Mouse (Mus musculus): ENCODE measurements around the gene Dnm2. TPM values are rescaled to one million over a fixed set of nuclear protein-coding genes. Genes with fewer than 3 reads are reported as not detected.
"Not testable (repeated sequence)": the region's sequence is repeated elsewhere in the genome, so short reads cannot be mapped to it uniquely, and the experiment has no call there.

Dnm2 gene
- polyA plus RNA-seq, 1 experiment from 2014 or later = 75.3 TPM

- Histone ChIP-seq H3K4me2 (replicated peaks) (no peak overlapping the region), H3K9me3 (no peaks in the 10 kb centered on the region), H3K9ac (no peak overlapping the region), H3K27me3 (no peaks in the 10 kb centered on the region), H3K4me3 (no peak overlapping the region), H3K27ac (no peak overlapping the region), H3K36me3 (peaks cover 17% of the 10 kb centered on the region; the same call in 1 of the 2 replicates), H3K4me1 (no peaks in the 10 kb centered on the region)
- no peak for ATAC-seq (ENCODE audit: insufficient number of reproducible peaks, insufficient read depth, low FRiP score, low TSS enrichment)
- 88% methylated on average over 3 of the region's 3 CpGs for WGBS
These were observed 35.8 kb downstream of the Dnm2 start for GRCm38 (mm10) chr9:21460400-21460940.

DNA sequence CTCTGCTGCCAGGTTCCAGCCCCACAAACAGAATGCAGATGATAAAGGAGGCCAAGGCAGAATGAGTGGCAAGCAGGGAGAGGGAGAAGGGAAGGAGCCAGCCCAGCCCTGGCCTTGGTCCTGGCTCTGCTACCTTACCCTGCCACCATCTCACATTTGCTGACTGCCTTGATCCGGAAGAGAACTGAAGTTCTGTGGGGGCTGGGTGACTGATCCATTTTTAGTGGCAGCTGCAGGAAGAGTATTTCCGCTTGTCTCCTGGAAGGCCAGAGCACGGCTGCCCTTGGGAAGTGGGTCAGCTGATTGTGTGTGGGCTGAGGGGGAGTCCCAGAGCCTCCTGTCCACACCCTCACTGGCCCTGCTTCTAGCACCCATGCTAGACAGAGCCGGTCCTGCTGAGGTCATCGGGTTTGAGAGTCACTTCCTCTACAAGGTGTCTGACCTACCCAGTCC is 38.5 kb downstream of the Dnm2 start:
- Histone ChIP-seq H3K36me3 (peaks cover 33% of the 10 kb centered on the region), H3K9me3 (no peaks in the 10 kb centered on the region), H3K27me3 (no peaks in the 10 kb centered on the region), H3K27ac (no peak overlapping the region), H3K9ac (no peak overlapping the region), H3K4me1 (no peaks in the 10 kb centered on the region), H3K4me2 (replicated peaks) (no peak overlapping the region), H3K4me3 (no peak overlapping the region)
- no peak for ATAC-seq (ENCODE audit: insufficient number of reproducible peaks, insufficient read depth, low FRiP score, low TSS enrichment)
- WGBS = 85% methylated on average over 5 of the region's 5 CpGs

DNA sequence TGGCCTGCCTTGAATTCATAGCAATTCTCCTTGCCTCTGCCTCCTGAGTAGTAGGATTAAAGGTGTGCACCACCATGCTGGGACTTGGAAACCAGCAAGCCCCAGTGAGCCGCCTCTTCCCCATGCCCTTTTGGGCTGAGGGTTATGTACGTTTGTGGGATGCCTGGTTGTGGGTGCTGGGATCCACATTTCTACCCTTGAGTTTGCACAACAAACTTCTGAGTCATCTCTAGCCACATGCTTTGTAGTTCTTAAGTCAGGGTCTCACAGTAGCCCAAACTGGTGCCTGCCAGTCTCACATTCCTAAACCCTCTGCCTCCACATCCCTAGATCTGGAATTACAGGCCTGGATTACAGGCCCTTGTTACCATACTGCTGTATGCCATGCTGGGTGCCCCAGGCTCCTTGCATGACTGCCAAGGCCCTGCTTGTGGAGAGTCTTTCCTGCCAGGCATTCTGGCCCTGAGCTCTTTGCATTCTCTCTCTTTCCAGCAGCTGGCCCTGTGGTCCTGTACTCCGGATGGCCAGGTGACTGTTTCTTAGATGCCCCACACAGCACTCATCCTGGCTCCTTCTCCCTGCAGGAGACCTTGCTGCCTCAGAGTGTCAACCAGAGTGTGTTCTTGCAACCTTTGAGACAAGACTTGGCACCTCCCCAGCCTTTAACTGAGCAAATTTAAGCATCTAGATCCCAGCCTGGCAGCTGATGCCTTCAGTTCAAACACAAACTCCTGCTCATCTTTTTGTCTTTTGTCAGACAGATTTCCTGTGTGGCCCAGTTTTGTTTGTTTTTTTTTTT is 39.3 kb downstream of the Dnm2 start:
- H3K4me3 ChIP-seq = no peak overlapping the region
- H3K4me1 ChIP-seq = no peaks in the 10 kb centered on the region
- no peak overlapping the region for H3K9ac ChIP-seq
- H3K27ac ChIP-seq = no peak overlapping the region
- H3K9me3 ChIP-seq = no peaks in the 10 kb centered on the region
- H3K27me3 ChIP-seq = no peaks in the 10 kb centered on the region
- H3K36me3 ChIP-seq = peaks cover 40% of the 10 kb centered on the region
- no peak for ATAC-seq (ENCODE audit: insufficient number of reproducible peaks, insufficient read depth, low FRiP score, low TSS enrichment)
- no peak overlapping the region for H3K4me2 ChIP-seq (replicated peaks)
- 86% methylated on average over 3 of the region's 3 CpGs for WGBS

DNA sequence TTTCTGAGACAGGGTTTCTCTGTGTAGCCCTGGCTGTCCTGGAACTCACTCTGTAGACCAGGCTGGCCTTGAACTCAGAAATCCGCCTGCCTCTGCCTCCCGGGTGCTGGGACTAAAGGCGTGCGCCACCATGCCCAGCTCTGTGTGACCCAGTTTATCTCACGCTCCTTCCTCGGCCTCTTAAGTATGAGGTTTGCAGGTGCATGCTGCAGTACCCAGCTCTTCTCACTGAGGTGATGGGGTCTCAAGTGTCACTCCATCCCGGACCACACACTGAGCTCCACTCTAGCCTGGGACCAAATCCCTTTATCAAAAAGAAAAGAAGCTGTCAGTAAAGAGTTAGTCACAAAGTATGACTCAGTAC is 39.8 kb downstream of the Dnm2 start:
- not testable (repeated sequence) for H3K9ac ChIP-seq; H3K4me3 ChIP-seq; H3K27me3 ChIP-seq; H3K4me1 ChIP-seq; H3K27ac ChIP-seq; H3K4me2 ChIP-seq (replicated peaks); ATAC-seq (ENCODE audit: insufficient number of reproducible peaks, insufficient read depth, low FRiP score, low TSS enrichment); H3K9me3 ChIP-seq
- peaks cover 37% of the 10 kb centered on the region for H3K36me3 ChIP-seq
- whole genome bisulfite sequencing = 91% methylated on average over 7 of the region's 7 CpGs

DNA sequence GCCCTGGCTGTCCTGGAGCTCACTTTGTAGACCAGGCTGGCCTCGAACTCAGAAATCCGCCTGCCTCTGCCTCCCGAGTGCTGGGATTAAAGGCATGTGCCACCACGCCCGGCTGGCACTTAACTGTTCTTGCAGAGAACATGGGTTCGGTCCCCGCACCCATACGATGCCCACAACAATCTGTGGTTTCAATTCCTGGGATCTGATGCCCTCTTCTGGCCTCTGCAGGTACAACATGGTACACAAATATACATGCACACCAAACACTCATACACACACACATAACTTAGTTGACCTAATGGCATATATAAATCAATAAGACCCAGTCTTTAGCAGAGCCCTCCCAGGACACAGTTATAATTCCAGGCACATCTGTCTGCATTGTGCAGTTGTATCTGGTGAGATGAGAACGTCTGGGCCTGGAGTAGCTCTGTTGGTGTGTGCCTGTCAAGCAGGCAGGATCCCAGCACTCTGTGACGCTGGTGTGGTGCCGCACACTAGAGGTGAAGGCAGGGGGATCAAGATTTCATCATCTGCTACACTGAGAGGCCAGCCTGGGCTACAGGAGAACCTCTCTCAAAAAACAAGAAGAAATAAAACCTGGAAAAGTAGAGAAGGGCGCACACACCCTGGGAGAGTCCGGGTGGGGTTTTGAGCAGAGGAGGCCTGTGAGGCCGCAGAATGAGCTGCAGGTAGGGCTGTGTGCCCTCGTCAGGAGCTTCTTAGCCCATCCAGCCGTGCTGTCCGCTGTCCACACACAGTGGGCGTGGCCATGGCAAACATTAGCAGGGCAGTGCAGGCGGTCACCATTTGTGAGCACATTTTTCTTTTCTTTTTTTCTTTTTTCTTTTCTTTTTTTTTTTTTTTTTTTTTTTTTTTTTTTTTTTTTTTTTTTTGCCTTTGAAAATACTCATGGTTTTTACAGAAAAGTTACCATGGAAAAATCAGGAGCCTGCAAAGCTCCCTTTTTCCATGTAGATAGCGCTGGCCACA is 44.6 kb downstream of the Dnm2 start:
- Histone ChIP-seq H3K4me3 (no peak overlapping the region), H3K9ac (no peak overlapping the region), H3K4me1 (no peaks in the 10 kb centered on the region), H3K27me3 (no peaks in the 10 kb centered on the region), H3K27ac (no peak overlapping the region), H3K36me3 (peaks cover 69% of the 10 kb centered on the region), H3K9me3 (no peaks in the 10 kb centered on the region), H3K4me2 (replicated peaks) (no peak overlapping the region)
- ATAC-seq (ENCODE audit: insufficient number of reproducible peaks, insufficient read depth, low FRiP score, low TSS enrichment) = no peak
- WGBS = 90% methylated on average over 20 of the region's 20 CpGs

DNA sequence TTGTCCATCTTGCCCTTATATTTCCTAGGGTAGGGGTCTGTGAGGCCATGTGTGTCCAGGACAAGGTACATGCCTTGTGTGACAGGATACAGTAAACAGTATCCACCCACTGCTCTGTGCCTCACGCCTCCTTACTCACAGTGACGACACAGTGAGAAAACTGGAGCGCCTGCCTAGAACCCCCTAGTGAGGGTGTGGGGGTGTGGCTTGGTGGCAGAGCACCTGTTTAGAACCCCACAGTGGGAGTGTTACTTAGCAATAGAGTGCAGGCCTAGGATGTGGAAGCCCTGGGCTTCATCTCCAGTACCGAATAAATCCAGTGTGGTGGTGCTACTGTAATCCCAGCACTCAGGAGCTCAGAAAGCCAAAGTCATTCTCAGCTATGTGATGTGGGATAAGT is 48.2 kb downstream of the Dnm2 start:
- Histone ChIP-seq H3K9me3 (peaks cover 9% of the 10 kb centered on the region; the same call in 1 of the 2 replicates), H3K27ac (no peak overlapping the region), H3K9ac (no peak overlapping the region), H3K4me2 (replicated peaks) (no peak overlapping the region), H3K36me3 (peaks cover 83% of the 10 kb centered on the region), H3K27me3 (no peaks in the 10 kb centered on the region), H3K4me1 (no peaks in the 10 kb centered on the region), H3K4me3 (no peak overlapping the region)
- no peak for ATAC-seq (ENCODE audit: insufficient number of reproducible peaks, insufficient read depth, low FRiP score, low TSS enrichment)
- WGBS = 86% methylated on average over 4 of the region's 4 CpGs

DNA sequence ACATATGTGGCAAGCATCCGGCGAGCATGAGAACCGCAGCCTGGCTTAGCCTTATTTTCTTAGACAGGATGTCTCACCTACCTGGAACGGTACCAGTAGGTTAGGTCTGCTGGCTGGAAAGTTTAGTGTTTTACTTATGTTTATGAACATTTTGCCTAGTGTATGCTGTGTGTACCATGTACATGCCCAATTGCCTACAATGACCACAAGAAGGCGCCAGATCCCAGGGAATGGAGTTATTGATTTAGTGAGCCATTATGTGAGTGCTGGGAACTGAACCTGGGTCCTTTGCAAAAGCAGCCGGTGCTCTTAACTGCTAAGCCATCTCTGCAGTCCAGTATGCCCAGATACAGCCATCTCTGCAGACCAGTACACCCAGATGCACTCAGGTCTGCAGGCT is 53.0 kb downstream of the Dnm2 start:
- H3K27me3 ChIP-seq = no peaks in the 10 kb centered on the region
- H3K27ac ChIP-seq = no peak overlapping the region
- H3K9me3 ChIP-seq = peaks cover 12% of the 10 kb centered on the region; the same call in 1 of the 2 replicates
- ATAC-seq (ENCODE audit: insufficient number of reproducible peaks, insufficient read depth, low FRiP score, low TSS enrichment) = no peak
- H3K4me3 ChIP-seq = no peak overlapping the region
- no peak overlapping the region for H3K9ac ChIP-seq
- peaks cover 82% of the 10 kb centered on the region for H3K36me3 ChIP-seq
- no peak overlapping the region for H3K4me2 ChIP-seq (replicated peaks)
- 98% methylated on average over 6 of the region's 6 CpGs for WGBS
- no peaks in the 10 kb centered on the region for H3K4me1 ChIP-seq

GRCm38 (mm10) chr9:21484065-21484464 is 59.4 kb downstream of the Dnm2 start:
- no peak overlapping the region for H3K27ac ChIP-seq
- H3K9me3 ChIP-seq = no peaks in the 10 kb centered on the region
- no peaks in the 10 kb centered on the region for H3K4me1 ChIP-seq
- no peak overlapping the region for H3K4me3 ChIP-seq
- no peaks in the 10 kb centered on the region for H3K27me3 ChIP-seq
- WGBS = 93% methylated on average over 4 of the region's 4 CpGs
- peaks cover 67% of the 10 kb centered on the region for H3K36me3 ChIP-seq
- ATAC-seq (ENCODE audit: insufficient number of reproducible peaks, insufficient read depth, low FRiP score, low TSS enrichment) = no peak; the same call in 1 of the 2 replicates
- H3K9ac ChIP-seq = no peak overlapping the region
- no peak overlapping the region for H3K4me2 ChIP-seq (replicated peaks)

DNA sequence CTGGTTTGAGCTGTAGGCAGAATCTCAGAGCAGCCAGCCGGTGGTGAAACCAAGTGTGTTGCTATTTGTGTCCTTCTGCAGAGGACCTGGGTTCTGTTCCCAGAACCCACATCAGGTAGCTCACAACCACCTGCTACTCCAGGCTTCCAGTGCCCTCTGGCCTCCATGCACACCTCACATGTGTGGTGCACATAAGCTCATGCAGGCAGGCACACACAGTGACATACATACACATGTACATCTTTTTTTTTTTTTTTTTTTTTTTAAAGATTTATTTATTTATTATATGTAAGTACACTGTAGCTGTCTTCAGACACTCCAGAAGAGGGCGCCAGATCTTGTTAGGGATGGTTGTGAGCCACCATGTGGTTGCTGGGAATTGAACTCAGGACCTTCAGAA is 63.5 kb downstream of the Dnm2 start:
- H3K9me3 ChIP-seq; ATAC-seq (ENCODE audit: insufficient number of reproducible peaks, insufficient read depth, low FRiP score, low TSS enrichment); H3K4me1 ChIP-seq; H3K9ac ChIP-seq; H3K27ac ChIP-seq; H3K4me3 ChIP-seq; H3K27me3 ChIP-seq; H3K4me2 ChIP-seq (replicated peaks): not testable (repeated sequence)
- peaks cover 61% of the 10 kb centered on the region for H3K36me3 ChIP-seq
- WGBS = 83% methylated on average over 1 of the region's 2 CpGs

DNA sequence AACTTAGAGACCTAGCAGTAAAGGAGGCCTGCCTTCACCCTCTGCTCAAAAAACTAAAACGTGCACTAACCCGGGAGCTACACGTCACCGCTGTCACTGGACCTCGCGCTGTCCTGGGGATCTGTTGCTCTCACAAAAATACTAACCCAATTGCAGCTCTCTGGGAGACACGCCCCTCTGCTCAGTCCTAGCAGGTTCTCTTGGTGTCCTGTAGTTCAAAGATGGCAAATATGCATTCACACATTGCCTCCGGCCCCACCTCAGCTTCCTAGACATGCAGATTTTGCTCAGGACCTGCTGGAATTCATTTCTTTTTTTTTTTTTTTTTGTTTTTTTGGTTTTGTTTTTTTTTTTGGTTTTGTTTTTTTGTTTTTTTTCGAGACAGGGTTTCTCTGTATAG is 66.0 kb downstream of the Dnm2 start:
- Histone ChIP-seq H3K4me1 (peaks cover 22% of the 10 kb centered on the region), H3K9ac (no peak overlapping the region), H3K27me3 (no peaks in the 10 kb centered on the region), H3K9me3 (no peaks in the 10 kb centered on the region), H3K27ac (no peak overlapping the region), H3K4me3 (no peak overlapping the region), H3K4me2 (replicated peaks) (no peak overlapping the region), H3K36me3 (peaks cover 45% of the 10 kb centered on the region)
- ATAC-seq (ENCODE audit: insufficient number of reproducible peaks, insufficient read depth, low FRiP score, low TSS enrichment) = no peak
- 92% methylated on average over 9 of the region's 9 CpGs for WGBS

GRCm38 (mm10) chr9:21493907-21494306 is 69.2 kb downstream of the Dnm2 start:
- Histone ChIP-seq H3K9ac (no peak overlapping the region), H3K4me1 (peaks cover 38% of the 10 kb centered on the region), H3K4me2 (replicated peaks) (no peak overlapping the region)

More at GRCm38 (mm10) chr9:21493907-21494306, 69.2 kb downstream of the Dnm2 start:
- Histone ChIP-seq H3K27ac (0 out of 2 replicates have a peak overlapping the region, but pooled peaks have one; percentile 20), H3K27me3 (no peaks in the 10 kb centered on the region), H3K36me3 (peaks cover 27% of the 10 kb centered on the region), H3K9me3 (no peaks in the 10 kb centered on the region), H3K4me3 (no peak overlapping the region)
- WGBS = 51% methylated on average over 2 of the region's 2 CpGs
- no peak for ATAC-seq (ENCODE audit: insufficient number of reproducible peaks, insufficient read depth, low FRiP score, low TSS enrichment)

All from embryonic facial prominence, embryonic 12.5 days (tissue).